Mouse (Mus musculus) kidney, postnatal 4 days (tissue): ENCODE data around the gene Umod.

Experiments
- DNase-seq, 2 experiments: peaks; one replicate each; pipeline ENCODE4 v3.0.0; 2021; ENCODE audit warnings: mixed read lengths in 2 of 2

Gene Umod

DNA sequence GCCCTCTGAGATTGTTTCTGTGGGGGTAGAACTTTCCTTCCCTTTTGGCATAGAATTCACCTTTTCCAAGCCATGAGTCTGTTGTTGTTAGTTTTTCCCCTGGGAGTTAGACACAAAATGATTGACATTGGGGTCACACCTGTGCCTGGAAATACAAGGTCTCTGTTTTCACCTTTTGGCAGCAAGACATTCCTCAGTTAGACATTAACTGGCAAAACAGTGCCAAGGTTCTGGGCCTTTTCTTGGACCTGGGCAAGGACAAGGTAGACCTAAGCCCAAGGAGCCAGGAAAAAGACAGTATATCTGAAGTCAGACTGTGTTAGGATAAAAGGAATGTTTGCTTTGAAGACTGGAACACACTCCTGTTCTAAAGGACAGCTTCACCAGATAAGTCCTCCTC, at the start of gene Umod:
Gene Umod, minus strand, starts transcription at position 27 of the 400 bp plus-strand sequence.
- DNase-seq = peak in 1 of 2 experiments; percentile 19

DNA sequence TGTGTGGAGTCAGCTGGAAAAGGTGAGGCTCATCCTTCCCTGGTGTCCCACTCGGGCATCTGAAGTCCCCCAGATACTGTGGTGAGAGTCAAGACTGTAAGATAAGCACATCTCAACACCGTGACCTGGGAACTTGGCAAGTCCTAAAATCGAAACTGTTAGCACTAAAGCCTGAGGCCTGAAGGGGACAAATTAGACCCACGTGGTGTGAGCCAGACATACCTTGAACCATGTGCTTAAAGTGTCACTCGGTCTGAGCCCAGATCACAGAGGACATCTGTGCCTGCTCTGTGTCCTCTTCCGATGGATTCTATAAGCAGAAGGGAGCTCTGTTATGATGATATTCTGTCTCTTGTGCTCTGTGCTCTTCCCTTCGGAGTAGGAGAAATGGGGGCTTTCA, 49.5 kb upstream of the Umod start:
- no peak for DNase-seq

DNA sequence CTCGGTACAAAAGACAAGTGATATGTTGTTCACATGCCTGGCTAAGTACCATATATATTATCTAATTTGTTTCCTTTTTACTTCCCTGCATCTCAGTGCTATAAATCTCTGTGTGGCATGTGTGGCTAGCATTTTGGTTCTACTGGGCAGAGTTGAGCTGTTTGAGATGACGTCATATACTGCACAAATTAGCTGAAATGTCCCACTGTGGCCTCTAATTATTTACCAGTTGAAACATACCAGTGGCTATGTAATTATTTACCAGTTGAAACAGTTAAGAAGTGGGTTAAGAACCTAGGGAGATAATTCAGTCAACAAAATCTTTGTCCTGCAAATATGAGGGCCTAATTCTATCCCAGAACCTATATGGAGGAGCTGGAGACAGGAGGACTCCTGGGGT, 48.5 kb upstream of the Umod start:
- no peak for DNase-seq

DNA sequence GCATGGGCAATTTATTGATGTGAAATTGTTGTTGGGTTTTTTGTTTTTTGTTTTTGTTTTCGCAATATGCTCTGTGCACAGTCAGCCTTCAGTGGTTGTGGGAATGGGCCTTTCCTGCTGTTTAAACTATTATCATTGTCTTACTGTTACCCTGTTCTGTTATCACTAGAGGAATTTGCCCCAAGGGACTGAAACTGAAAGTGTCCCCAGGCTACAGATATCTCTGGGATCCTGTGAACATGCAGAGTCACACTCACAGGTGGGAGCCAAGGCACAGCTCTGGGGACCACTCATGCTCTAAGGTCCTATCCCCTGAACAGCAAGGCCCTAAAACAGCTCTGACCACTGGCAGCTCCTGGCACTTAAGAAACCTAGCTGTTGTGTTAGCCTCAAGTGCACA, 48.1 kb upstream of the Umod start:
- DNase-seq = no peak

DNA sequence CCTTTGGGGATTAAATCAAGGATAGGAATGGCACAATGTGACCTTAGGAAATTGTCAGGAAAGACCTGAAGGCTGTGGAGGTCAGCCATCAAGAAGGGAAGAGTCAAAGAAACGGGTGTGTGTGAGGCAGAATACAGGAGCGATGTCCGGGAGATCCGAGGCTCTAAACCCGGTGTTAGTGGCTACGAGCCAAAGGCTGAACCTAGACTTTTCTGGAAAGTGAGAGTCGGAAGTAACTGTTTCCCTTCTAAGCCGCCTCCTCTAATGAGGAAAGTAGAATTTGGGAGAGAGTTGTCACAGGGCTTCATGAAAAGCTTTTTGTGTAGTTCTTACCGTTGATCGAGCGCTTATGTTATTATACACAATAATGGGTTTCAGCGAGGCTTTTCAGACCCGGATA, 47.4 kb upstream of the Umod start:
- no peak for DNase-seq

DNA sequence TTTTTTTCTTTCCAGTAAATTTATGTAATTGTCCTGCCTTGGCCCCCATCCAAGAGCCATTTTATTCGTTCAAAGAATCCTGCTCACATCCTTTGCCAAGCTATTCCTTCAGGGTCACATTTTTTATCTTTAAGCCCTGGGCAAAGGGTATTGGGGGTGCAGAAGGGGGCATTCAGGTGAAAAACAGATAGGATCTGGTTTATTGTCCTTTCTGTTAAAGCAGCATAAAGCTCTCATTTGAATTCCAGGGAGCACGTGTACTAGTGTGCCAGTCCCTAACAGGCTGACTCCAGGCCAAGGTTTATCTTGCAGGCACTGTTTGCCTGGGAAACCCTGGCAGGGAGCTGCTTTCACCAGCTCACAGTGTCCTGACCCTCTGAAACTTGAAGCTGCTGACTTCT, 46.8 kb upstream of the Umod start:
- DNase-seq = peak; percentile 24 to 34

DNA sequence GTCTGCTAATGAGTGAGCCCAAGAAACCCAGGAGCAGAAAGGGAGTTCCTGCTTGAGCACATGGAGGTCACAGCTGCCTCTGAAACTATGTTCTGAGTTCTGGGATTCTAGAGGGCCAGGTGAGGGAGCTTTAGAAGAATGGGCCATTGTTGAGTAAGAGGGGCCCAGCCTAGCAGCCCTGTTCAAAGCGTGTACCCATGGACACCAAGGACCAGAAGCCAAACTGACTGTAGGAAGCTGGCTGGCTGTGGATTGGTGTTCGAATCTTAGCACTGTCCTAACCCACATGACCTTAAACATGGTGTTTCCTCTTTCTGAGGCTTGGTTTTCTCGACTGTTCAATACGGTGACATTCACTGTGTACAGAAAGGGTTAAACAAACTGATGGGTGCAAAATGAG, 44.3 kb upstream of the Umod start, which contains the start of gene Pdilt:
Gene Pdilt, minus strand, starts transcription at position 101 of the 400 bp plus-strand sequence.
- DNase-seq = no peak

DNA sequence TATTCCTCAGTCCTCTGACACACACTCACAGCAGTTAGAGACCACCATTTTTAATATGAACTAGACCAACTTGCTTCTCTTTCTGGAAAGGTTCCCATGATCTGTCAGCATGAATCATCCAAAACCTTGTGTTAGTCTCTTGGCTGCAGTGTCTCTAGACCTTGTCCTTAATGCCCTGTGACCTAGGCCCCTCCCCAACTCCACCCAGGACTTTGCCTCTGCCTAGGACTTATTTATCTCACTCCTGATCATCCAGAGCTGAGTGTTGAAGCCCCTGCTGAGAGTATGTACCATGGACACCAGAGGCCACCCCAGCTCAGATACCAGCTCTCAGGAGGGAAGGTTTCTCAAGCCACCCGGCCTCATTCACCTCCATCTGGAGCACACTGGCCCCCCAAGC, 43.3 kb upstream of the Umod start:
- no peak for DNase-seq

DNA sequence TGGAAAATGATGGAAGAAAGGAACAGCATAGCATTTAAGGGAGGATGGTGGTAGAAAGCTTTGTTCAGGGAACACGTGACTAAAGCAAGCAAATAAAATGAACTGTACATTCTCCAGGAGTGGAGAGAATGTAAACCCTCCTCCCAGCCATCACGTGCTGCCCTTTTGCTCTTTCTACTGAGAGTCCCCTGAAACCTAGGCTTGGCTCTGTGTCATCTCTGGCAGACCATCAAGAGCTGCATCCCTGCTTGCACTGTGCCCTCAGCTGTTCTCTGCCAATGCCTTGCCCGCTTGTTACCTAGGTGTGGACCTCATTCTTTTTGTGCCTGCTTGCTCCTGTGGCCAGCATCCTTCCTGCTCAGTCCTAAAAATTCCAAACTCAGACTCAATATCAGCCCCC, 42.7 kb upstream of the Umod start:
- peak in 1 of 2 experiments; percentile 46 for DNase-seq

DNA sequence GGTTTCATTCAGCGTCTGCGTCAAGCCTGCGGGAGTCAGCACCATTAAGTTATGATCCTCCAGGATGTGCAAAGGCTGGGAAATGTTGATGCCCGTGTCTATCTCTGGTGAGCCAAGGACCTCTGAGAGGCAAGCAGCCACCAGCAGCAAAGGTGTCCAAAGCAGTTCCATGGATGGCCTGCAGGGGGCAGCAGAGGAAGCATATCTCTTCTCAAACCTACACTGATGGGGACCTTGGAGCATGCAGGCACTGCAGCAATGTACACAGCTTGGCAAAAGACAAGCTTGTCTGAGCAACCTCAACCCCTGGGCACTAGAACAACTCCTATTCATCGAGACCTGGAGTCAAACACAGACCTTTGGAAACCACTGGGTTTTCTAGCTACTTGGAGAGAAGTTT, 40.6 kb upstream of the Umod start:
- DNase-seq = peak; percentile 86 to 87

DNA sequence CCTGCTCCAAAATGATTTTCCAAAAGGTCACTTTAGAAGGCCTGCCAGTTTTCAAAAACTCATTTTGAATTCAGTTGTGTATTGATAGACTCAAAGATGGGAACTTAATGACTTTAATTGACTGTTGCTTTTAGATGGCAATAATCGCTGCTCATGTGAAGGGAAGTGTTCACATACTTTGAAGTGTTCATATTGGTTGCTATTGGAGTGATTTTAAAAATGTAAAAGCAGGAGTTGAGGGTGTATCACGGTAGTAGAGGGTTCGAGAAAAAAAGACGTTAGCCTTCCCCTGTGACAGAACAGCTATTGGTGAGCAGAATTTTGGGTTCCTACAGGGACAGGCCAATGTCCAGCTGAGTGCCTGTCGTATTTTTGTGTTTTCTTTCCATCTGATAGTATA, 40.1 kb upstream of the Umod start, which contains the start of gene Acsm5:
Gene Acsm5, plus strand, starts transcription at position 301 of the 400 bp plus-strand sequence.
- no peak for DNase-seq

DNA sequence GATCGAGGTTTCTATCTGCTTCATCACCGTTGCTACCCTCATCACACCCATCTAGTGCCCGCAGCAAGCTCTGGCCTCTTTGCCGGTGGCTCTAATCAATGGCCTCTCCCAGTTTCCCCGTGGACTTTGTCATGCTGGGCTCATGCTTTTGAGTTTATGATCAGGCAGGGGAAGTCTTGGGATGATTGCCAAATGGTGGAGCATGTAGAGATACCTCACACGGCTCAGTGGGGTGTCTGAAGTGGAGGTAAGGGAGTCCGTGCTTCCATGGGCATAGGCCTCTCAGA, 37.1 kb upstream of the Umod start:
- no peak for DNase-seq

DNA sequence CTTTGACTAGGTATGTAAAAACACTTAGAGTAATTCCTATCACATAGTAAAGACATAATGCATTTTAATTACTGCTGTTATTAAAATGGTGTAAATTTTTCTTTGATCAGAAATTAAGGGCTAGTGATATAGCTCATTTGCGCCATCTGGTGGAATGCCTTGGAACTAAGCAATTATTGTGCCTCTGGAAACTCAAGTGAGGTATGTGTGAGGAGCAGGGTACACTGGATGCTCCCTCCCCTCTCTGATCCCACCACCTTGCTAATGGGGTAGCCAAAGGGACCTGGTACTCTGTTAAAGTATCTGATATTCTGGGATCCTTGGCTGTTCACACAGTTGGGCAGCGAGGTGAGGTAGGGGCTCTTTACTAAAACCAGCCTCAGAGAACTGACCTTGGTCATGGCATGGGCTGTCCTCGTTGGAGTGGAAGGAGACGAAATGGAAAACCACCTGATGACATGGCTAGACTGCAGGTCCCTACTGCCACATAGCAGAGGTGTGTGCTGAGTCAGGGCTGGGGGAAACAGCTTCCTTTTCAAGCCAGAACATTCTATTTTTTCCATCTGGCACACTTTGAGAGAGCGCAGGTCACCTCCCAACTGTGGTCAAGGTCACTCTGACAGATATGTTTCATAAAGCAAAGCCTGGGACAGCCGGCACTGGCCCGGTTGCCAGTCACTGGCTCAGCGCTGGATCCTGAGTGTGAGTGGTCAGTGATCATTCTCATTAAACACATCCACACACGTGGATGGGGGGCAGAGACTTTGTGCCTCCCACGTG, 36.6 kb upstream of the Umod start:
- peak; percentile 65 to 69 for DNase-seq

DNA sequence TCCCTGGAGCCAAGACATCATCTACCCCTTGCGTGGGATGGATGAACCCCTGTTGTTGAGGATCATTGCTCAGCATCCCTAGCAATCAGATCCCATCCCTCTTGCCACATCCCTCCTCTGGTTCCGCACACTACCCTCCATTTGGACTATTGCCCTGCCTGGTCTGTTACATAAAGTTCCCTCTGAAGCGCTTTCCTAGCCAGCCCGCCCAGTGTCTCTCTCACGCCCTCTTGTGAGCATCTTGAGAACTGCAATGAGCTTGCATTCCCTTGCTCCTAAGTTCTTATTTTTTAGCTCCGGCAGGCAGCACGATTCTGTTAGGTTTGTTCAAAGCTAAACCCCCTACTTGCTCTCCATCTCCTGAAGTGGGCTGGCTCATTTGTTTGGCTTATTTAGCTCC, 34.0 kb upstream of the Umod start:
- DNase-seq = peak; percentile 75 to 78

DNA sequence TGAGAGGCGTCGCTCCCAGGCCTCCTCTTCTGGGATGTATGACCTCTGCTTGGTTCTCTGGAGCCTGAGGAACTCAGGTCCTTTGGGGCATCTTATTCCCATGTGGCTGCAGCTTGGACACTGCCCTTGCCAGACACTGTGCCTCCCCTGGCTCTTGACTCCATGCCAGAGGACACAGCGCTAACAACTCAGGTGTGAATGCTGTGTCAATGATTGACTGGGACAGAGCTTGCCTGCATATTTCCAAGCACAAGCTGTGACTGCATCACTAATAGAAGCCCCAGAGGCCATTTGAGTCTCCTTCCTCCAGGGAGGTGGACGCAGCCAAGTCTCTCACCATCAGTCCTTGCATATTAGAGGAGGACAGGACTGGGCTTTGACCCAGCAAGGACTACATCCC, 32.1 kb upstream of the Umod start:
- DNase-seq = peak; percentile 70 to 83

DNA sequence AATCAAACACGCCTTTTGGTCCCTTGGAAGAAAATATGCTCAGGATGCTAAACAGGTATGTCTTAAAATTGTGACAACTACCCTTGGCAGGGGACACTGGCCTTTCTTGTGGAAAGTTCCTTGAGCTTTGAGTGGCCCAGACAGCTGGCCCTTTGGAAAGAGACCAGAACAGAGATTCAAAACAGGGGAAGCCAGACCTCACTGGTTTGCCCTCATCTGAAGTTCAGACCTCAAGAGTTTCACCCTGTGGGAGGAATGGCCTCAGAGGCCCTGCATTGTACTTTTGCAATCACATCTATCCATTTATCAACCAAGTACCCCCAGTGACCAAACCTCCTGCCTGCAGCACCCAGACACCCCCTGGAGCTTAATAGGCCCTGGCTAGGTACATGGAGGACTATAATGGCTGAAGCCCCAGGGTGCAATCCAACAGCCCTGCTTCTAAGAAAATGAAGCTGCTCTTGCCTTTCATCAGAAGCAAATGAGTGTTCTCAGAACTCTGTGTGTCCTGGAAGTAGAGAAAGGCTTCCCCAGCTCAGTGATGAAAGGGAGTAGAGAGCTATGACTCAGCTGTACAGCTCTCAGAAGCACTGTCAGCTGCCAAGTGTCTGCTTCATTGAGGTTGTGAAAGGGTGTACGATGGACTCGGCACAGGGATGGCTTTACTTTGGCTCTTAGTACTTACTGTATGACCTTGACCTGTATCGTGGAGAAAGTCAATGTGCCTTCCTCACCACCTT, 11.1 kb upstream of the Umod start:
- DNase-seq = no peak

DNA sequence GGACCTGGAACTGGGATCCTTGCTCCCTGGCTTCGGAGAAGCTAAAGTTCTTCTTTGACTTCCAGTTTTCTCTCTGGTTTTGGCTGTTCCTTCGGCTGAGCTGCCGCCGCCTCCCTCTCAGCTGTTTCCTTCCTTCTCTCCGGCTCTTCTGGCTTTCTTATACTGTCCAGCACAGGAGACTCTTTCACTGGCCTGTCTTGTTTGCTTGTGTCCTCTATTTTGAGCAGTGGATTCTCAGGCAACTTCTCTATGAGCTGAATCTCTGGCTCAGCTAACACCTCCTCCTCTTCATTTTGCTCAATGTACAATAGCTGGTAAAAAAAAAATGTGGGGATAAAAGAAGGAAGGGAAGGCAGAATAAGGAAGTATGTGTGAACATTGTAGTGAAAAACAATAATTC, 7.6 kb upstream of the Umod start:
- no peak for DNase-seq

DNA sequence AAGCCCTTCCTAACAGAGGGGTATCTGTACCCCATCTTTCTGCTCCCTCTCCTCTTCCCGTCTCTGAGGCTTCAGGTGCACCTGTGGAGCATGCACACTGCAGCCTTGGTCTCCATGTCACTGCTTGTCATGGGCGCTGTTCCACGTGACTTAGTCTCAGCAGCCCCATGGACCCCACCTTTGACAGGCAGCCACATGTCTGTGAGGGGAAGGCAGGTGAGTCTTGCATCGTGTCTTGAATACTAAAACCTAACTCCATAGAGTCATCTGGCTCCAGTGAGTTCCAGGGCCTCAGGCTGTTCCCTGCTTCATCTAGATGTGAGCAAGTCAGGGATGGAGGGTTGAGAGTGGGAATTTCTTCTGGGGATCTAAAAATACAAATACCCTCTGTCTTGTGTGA, 5.1 kb upstream of the Umod start:
- no peak for DNase-seq

DNA sequence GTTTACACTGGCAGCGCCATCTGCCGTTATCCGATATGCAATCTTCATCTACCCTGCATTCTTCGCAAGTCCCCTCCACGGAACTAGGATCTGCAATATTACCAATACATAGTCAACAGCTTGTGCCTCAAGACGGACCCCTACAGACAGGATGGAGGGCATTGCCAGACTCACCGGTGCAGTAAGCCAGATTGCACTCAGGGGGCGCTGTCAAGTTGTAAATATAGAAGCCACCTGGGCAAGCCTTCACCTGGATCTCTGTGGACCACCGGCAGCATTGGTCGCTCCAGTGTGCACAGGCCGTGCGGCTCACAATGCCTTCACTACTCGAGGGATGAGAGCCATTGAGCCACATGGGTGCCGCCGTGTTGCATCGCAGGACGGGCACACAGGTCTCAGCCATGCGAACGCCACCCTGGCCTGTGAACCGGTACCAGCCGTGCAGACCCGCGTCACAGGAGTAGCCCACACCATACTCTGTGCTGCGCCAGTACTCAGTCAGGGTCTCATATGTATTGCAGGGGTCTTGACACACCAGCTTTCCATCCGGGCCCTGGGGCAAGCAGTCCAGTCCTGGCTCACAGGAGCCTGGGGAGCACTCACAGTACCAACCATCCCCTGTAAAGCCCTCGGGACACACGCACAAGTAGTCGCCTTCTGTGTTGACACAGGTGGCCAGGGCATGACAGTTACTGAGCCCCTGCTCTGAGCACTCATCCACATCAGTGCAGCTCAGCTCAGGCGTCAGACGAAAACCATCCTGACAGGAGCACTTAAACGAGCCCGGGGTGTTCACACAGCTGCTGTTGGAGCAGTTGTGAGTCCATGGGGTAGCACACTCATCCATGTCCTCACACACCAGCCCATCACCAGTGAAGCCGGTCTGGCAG, 2.3 kb downstream of the Umod start:
- DNase-seq = peak; percentile 54 to 69

DNA sequence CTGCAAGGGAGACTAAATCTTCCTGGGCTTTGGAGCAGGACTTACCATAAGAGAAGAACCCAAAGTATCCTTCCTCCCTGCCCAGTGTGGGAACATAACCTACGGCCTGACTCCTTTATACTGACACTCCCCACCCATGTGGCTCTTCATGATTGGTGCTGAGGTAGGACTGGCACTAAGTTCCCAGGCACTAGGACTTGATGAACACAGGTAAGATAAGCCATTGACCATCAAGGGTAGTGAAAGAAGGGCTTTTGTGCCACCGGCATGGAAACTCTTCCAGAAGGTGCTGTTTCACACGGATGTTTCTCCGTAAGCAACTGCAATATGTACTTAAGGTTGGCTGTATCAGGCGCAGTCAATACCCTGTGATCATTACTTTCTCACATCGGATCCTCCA, 19.9 kb downstream of the Umod start, which contains the start of gene Gp2:
Gene Gp2, minus strand, starts transcription at position 101 of the 400 bp plus-strand sequence.
- no peak for DNase-seq

DNA sequence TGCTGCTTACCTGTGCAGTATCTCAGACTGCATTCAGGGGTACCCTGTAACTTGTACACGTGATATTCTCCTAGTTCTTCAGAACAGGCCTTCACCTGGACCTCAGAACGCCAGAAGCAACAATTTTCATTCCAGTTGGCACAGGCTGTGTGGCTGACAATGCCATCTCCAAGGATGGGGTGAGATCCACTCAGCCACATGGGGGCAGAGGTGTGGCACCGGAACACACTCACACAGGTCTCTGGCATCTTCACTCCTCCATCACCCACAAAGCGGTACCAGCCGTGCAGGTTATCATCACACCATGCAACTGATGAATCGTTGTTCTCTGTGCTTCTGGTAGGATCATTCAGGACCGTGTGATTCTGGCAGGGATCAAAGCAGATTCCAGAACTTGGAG, 24.9 kb downstream of the Umod start:
- peak; percentile 11 to 22 for DNase-seq

DNA sequence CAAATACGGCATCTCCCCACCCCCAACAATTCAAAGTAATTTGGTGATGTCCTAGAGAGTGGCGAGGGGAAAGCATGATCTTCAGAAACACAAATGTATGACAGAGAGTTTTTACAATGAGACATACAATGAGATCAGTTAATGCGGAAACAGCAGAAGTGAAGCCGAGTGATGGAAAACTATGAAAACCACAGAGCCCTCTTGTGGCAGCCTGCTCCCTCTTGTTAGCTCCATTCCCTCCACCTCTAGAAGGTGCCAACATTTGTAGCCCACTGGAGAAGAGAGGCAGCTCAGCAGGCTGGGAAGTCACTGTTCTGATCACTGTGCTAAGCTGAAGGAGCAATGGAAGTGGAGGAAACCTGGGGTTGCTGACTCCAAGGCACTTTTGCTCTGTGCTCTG, 35.2 kb downstream of the Umod start:
- DNase-seq = peak in 1 of 2 experiments; percentile 8

DNA sequence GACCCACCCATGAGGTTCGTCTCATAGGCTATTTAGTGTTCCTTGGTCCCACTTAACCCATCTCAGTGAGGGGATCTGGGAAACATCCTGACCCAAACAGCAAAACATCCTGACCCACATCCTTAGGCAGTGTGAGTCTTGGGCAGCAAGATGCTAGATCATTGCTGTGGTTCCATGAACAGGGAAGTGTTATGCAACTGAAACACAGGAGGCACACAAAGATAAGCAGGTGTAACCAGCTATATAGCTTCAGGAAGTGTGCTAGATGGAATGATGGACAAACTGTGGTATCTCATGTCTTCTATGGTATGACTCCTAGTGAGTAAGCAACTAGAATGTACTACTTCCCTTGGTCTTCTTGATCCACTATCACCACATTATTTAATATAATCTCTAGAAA, 37.1 kb downstream of the Umod start:
- no peak for DNase-seq
